Mouse (Mus musculus) forebrain, embryonic 16.5 days (tissue): Measurements from ENCODE around the gene Nampt. TPM values are rescaled to one million over a fixed set of nuclear protein-coding genes. Genes with fewer than 3 reads are reported as not detected.

Experiments
- ATAC-seq: fragments of 200-750 bp; cut with Nextera tagmentation; 2 replicates; pipeline ENCODE4 v1.8.0; 2017; ENCODE audit warnings: mild to moderate bottlenecking, moderate library complexity
- H3K27ac ChIP-seq: fragments of 300-500 bp; sonication (generic); 2 replicates; pipeline ENCODE4 v1.5.1; 2014; ENCODE audit warnings: low read length, control low read depth
- H3K27me3 ChIP-seq: fragments of 300-500 bp; sonication (generic); replicated peaks from 2 replicates; pipeline ENCODE4 v1.6.1; 2014; ENCODE audit warnings: low read length; ENCODE audit not compliant: control insufficient read depth, insufficient read depth
- H3K36me3 ChIP-seq: fragments of 300-500 bp; sonication (generic); 2 replicates; pipeline ENCODE4 v1.6.1; 2014; ENCODE audit not compliant: control insufficient read depth, insufficient read depth
- H3K4me1 ChIP-seq: fragments of 300-500 bp; sonication (generic); replicated peaks from 2 replicates; pipeline ENCODE4 v1.6.1; 2014; ENCODE audit warnings: low read length; ENCODE audit not compliant: control insufficient read depth, insufficient read depth
- H3K4me2 ChIP-seq: fragments of 300-500 bp; sonication (generic); 2 replicates; pipeline ENCODE4 v1.6.1; 2014; ENCODE audit warnings: mild to moderate bottlenecking, low read length, control low read depth
- H3K4me3 ChIP-seq: fragments of 300-500 bp; sonication (generic); replicated peaks from 2 replicates; pipeline ENCODE4 v1.5.1; 2014; ENCODE audit warnings: mild to moderate bottlenecking, low read length, control low read depth
- H3K9ac ChIP-seq: fragments of 300-500 bp; sonication (generic); replicated peaks from 2 replicates; pipeline ENCODE4 v1.6.1; 2014; ENCODE audit warnings: low read depth, low read length, control low read depth
- H3K9me3 ChIP-seq: fragments of 300-500 bp; sonication (generic); 2 replicates; pipeline ENCODE4 v1.6.1; 2016; ENCODE audit warnings: low read length; ENCODE audit not compliant: control insufficient read depth
- WGBS: fragments of 180-500 bp; shearing (Covaris S2); extraction: QIAGEN DNeasy Blood & Tissue Kit; methylation state at CpG from one replicate; pipeline ENCODE4 v1.1.7; 2014; 5-methylcytosine and 5-hydroxymethylcytosine counted together
- polyA plus RNA-seq: library from polyadenylated mRNA; unstranded; fragments of >200 nt; fragmentation: Nextera tagmentation; extraction: Ambion mirVana; gene quantifications from 2 replicates; pipeline ENCODE4 v1.2.1, GENCODE M21; 2015

Gene Nampt
- 39.4 and 42.2 TPM in 2 replicates for polyA plus RNA-seq

DNA sequence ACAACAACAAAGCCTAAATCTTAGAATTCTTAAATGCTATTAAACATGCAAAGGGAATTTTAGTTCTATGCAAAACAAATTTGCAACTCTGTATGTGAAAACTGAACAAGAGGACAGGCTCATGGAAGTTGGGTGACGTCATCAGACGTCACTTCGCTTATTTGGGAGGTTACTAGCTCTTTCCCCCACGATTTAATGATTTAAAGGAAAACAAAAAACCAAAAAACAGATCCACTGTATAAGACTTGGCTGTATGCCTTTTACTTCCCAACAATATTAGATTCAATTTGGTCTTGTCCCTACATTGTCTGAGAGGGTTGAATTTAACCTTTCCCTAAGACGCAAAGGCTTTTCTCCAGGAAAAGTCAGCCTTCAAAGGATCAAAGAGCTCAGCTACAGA lies at the start of gene Nampt:
Nampt (plus strand) TSS at position 130 of the 400 bp plus-strand sequence.
- peak within 1 kb of the TSS; percentile 95 for H3K27ac ChIP-seq
- no peaks in the 10 kb centered on the region for H3K36me3 ChIP-seq
- H3K4me2 ChIP-seq: peak within 1 kb of the TSS; percentile 63
- WGBS: 3% methylated on average over 5 of the region's 5 CpGs
- H3K9ac ChIP-seq: peak within 1 kb of the TSS; percentile 87
- H3K4me3 ChIP-seq: peak within 1 kb of the TSS; percentile 90
- ATAC-seq: 0 out of 2 replicates have a peak, but pooled peaks have one; percentile 0
- peaks cover 8% of the 10 kb centered on the region for H3K4me1 ChIP-seq
- H3K9me3 ChIP-seq: no peaks in the 10 kb centered on the region
- no peaks in the 10 kb centered on the region for H3K27me3 ChIP-seq

DNA sequence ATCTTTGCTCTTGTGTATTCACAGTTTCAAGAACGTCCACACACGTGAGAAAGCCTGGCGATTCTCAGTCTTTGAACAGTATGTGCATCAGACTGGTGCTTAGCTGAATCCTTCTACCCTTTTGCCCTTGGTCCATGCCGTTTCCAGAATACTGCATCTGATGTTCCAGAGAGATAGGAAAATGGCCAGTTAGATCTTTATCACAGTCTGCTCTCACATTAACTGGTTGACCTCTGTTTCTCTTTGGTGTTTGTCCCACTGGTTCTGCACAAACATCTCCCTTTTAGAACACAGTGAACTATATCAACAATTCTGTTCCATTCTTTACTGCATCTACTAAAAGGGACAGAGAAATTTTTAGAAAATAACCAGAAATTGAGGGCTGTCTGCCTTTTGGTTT lies 48.6 kb upstream of the Nampt start:
- H3K36me3 ChIP-seq: no peaks in the 10 kb centered on the region
- H3K27me3 ChIP-seq: no peaks in the 10 kb centered on the region
- H3K9me3 ChIP-seq: no peaks in the 10 kb centered on the region
- no peak overlapping the region for H3K4me2 ChIP-seq
- ATAC-seq: no peak
- H3K4me1 ChIP-seq: no peaks in the 10 kb centered on the region
- H3K9ac ChIP-seq: no peak overlapping the region
- no peak overlapping the region for H3K27ac ChIP-seq
- no peak overlapping the region for H3K4me3 ChIP-seq
- WGBS: 91% methylated on average over 4 of the region's 4 CpGs

DNA sequence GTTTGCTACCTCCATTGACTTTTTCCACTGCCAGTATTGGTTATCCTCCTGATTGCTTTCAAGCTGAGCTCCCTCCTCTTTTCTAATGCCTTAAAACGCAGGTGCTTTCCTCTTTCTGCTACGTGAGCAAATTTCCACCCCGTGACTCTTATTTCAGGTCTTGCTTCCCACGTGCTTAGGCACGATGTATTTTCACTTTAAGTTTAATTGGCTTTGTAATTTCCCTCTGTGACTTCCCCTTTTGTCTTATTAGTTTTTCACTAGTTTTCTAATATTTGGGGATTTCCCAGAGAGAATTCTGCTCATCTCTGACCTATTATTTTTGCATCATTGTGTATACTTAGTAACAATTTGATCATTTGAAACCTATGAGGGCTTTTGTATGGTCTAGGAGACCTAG lies 44.8 kb upstream of the Nampt start:
- no peak overlapping the region for H3K27ac ChIP-seq
- no peaks in the 10 kb centered on the region for H3K4me1 ChIP-seq
- H3K4me2 ChIP-seq: no peak overlapping the region
- no peak overlapping the region for H3K9ac ChIP-seq
- no peaks in the 10 kb centered on the region for H3K36me3 ChIP-seq
- no peak for ATAC-seq
- H3K9me3 ChIP-seq: no peaks in the 10 kb centered on the region
- H3K4me3 ChIP-seq: no peak overlapping the region
- H3K27me3 ChIP-seq: no peaks in the 10 kb centered on the region
- 83% methylated on average over 5 of the region's 5 CpGs for WGBS

DNA sequence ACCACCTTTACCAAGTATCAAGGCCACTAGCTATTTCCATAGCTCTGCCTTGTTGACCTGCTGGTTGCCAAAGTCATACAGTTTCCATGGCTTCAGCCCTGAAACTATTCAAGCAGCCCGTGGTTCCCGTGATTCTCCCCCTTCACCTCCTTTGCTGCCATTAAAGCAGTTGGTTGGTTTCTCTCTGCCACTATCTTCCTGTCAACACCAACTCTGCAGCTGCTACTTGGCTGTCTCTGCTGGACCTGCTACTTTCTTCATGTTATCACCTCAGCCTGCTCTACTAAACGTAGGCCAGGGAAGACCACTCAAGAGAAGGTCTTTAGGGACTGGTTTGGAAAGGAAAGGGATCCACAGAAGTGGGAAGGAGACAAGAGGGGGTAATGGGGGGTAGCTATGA lies 30.3 kb upstream of the Nampt start:
- no peak for ATAC-seq
- H3K27ac ChIP-seq: no peak overlapping the region
- no peaks in the 10 kb centered on the region for H3K9me3 ChIP-seq
- no peaks in the 10 kb centered on the region for H3K36me3 ChIP-seq
- H3K4me2 ChIP-seq: no peak overlapping the region
- no peak overlapping the region for H3K9ac ChIP-seq
- WGBS: 86% methylated on average over 3 of the region's 3 CpGs
- no peaks in the 10 kb centered on the region for H3K4me1 ChIP-seq
- H3K27me3 ChIP-seq: no peaks in the 10 kb centered on the region
- H3K4me3 ChIP-seq: no peak overlapping the region

DNA sequence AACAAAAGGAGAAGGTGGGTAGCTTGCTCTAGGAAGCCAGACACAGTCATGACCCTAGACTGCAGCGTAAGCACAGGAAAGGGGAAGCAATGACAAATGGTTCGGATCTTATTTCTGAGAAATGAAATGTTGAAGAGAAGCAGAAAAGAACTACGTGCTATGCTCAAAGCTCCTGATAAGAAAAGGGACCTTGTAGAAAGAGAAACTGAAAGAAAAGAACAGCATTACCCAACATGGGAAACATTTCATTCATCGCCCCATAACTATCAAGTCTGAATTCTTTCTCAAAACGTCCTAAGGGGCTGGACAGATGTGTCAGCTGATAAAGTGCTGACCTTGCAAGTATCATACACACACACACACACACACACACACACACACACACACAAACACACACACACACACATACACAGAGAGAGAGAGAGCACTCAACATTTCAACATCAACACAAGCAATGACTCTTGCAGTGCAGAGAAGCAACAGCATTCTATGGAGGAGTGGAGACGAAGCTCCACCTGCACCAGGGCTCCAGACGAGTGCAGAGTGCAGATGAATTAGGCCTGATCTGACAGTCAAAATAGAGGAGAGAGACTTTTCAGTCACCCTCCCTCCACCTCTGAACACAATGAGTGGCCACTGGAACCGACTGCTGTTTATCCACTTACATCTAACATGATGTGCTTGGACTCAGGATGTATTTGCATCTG lies 23.4 kb upstream of the Nampt start:
- no peak overlapping the region for H3K4me3 ChIP-seq
- H3K36me3 ChIP-seq: no peaks in the 10 kb centered on the region
- H3K27me3 ChIP-seq: no peaks in the 10 kb centered on the region
- WGBS: 70% methylated on average over 8 of the region's 8 CpGs
- H3K9ac ChIP-seq: no peak overlapping the region
- no peaks in the 10 kb centered on the region for H3K4me1 ChIP-seq
- no peaks in the 10 kb centered on the region for H3K9me3 ChIP-seq
- H3K4me2 ChIP-seq: no peak overlapping the region
- H3K27ac ChIP-seq: no peak overlapping the region
- no peak for ATAC-seq

DNA sequence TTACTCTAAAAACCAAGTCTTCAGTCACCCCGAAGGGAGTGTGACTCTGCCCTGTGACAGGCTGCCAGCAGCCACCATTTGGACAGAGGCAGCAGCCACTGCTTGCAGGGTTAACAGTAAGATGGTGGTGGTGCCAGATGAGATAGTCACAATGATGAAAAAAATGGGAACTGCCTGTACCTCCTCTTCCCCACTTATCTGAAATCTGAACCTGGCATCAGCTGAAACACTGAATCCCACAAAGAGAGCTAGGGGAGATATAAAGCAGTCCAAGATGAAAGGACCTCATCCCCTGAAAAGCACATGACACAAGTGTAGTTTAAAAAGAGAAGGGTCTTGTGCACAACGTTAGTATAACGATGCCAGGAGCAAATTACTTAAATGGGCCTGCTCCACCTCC lies 21.9 kb upstream of the Nampt start:
- ATAC-seq: no peak
- Histone ChIP-seq H3K4me3 (no peak overlapping the region), H3K36me3 (no peaks in the 10 kb centered on the region), H3K4me2 (no peak overlapping the region), H3K9me3 (no peaks in the 10 kb centered on the region), H3K9ac (no peak overlapping the region), H3K27me3 (no peaks in the 10 kb centered on the region), H3K27ac (no peak overlapping the region), H3K4me1 (no peaks in the 10 kb centered on the region)
- WGBS: 40% methylated on average over 3 of the region's 3 CpGs

DNA sequence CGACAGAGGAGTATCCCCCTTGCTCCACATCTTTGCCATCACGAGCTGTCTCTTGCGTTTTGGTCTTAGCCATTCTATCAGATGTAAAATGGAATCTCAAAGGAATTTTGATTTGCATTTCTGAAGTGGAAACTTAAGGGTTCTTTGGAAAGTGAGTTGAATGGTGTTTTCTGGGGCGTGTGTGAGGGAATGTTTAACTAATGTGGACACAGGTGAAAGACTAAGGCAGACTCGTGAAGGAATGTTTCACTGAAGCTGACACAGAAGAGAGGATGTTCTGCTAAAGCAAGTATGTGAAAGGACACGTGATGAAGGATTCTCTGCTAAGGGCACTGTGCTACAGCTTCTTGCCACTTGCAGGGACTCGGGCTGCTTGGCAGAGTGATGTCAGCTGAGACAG lies 18.3 kb upstream of the Nampt start:
- Histone ChIP-seq H3K4me3 (no peak overlapping the region), H3K27ac (no peak overlapping the region), H3K9ac (no peak overlapping the region), H3K4me1 (no peaks in the 10 kb centered on the region), H3K36me3 (no peaks in the 10 kb centered on the region), H3K27me3 (no peaks in the 10 kb centered on the region), H3K9me3 (no peaks in the 10 kb centered on the region), H3K4me2 (no peak overlapping the region)
- 78% methylated on average over 7 of the region's 7 CpGs for WGBS
- no peak for ATAC-seq

DNA sequence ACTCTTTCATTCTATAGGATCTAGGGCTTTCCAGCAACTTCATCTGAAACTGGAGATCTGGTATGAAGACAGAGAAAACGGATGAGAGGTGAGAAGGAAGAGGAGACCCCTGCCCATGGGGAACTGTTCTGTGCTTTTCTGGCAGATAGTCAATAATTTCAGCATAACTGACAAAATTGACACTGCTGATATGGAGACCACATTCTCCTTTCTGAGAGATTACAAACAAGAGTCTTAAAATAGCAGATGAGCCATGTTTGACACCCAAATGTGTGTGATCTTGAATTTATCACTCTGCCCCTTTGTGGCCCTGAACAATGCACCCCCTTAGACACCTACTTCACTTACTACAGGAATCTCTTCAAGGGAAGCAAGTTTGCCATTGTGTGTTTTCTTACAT lies 13.8 kb upstream of the Nampt start:
- no peaks in the 10 kb centered on the region for H3K4me1 ChIP-seq
- no peak overlapping the region for H3K27ac ChIP-seq
- H3K4me3 ChIP-seq: no peak overlapping the region
- no peaks in the 10 kb centered on the region for H3K36me3 ChIP-seq
- H3K9ac ChIP-seq: no peak overlapping the region
- ATAC-seq: no peak
- no peak overlapping the region for H3K4me2 ChIP-seq
- no peaks in the 10 kb centered on the region for H3K27me3 ChIP-seq
- no peaks in the 10 kb centered on the region for H3K9me3 ChIP-seq
- WGBS: 89% methylated on average over 1 of the region's 1 CpGs

DNA sequence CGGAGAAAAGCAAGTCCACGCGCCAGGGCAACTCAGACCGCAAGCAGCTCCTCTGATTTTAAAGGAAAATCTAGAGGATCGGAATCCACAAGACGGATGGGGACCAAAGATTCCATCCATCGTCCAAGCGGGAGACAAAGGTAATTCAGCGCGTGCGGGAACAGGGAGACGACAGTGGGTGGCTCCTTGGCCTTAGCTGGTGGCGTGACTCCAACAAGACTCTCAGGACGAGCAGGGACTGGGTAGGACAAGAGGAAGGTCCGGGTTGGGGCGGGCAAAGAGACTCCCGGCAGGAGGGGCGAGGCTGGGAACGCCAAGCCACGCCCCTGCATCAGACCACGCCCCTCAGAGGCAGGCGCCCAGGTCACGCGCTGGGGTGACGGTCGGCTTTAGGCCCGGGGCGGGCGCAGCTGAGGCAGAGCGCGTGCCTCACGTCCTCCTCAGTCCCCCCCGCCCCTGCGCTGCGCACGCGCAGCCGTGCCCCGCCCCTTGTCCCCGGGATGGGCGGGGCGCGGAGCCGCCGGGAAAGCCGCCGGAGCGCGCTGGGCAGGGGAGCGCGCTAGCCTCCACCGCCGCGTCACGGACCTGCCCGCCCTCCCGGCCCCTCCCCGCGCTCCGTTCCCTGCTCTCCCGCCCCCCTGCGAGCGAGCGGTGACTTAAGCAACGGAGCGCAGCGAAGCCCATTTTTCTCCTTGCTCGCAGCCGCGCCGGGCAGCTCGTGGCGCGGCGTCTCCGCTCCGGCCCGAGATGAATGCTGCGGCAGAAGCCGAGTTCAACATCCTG lies 669 bp downstream of the Nampt start:
- Histone ChIP-seq H3K9ac (peak overlapping the region; percentile 87), H3K4me1 (peaks cover 8% of the 10 kb centered on the region), H3K9me3 (no peaks in the 10 kb centered on the region), H3K36me3 (no peaks in the 10 kb centered on the region), H3K4me2 (peak overlapping the region; percentile 83), H3K27me3 (no peaks in the 10 kb centered on the region), H3K27ac (peak overlapping the region; percentile 95), H3K4me3 (peak overlapping the region; percentile 90)
- peak; percentile 94 for ATAC-seq
- under 1% methylated on average over 62 of the region's 80 CpGs for WGBS
